Mouse (Mus musculus): ENCODE results near the gene Manf. TPM values are rescaled to one million over a fixed set of nuclear protein-coding genes. Genes with fewer than 3 reads are reported as not detected.
A peak's percentile ranks its signal among the peaks of the same experiment; 100 is the strongest.

The Manf gene
- 240 and 245 TPM in 2 replicates for polyA plus RNA-seq (2015; fragmentation: Nextera tagmentation; extraction: Ambion mirVana)

DNA sequence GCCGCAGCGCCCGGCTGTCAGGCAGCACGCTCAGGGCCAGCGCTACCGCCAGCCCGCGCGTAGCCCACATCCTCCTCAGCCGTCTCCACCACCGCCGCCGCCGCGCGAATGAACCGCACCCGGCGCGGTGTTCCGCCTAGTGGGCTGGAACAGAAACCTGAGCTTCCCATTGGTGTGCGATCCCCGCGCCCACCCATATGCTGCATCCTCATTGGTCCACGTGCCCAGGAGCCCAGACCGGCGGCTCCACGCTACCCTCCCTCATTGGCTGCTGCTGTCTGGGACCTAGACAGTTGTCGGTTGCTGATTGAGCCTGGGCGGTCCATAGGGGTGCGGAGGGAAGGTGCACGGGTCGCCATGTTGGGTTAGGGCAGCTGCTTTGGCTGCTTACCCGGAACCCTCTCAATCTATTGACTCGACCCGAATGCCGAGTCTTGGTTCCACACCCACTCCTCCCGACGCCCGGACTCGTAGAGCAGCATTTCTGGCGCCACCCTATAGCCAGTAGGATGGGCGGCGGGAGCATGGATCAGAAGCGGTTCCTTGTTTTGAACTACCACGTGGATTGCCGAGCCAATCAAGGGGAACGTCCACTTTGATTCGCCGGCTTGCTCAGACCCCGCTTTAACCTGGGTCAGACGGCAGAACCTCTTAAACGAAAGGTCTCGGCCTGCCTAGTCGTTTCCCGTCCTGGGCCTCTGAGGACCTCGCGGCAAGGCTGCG is at the start of gene Manf:
Gene Manf, minus strand, starts transcription at position 151 of the 723 bp plus-strand sequence.
- peak; percentile 32; the same call in 1 of the 2 replicates for TF ChIP-seq CTCF (IDR thresholded peaks at IDR 0.05; ENCODE audit: low read depth)

DNA sequence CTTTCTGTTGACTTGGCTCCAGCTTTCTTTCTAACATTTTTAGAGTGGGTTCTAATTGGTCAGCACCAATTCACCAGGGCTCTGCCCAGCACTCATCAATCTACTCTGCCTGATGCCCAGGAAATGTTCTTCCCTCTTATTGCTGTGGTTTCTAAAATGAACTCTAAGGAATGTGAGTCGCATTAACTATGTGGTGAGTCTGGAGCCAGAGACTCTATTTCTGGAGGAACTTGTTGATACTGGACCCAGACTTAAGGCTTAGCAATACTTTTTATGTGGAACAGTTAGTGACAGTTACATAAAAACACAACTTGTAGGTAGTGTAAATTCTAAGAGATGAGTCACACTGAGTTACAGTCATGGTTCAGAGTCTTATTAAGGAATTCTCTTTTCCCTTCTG is 43.2 kb upstream of the Manf start:
- no peak overlapping the region for H3K4me3 ChIP-seq (replicated peaks; ENCODE audit: low read depth, low read length)
- no peaks in the 10 kb centered on the region for H3K27me3 ChIP-seq (ENCODE audit: insufficient read depth, low read length)
- no peak for ATAC-seq (replicated peaks; ENCODE audit: low FRiP score, low read depth)
- H3K36me3 ChIP-seq (ENCODE audit: insufficient read depth, low read length): no peaks in the 10 kb centered on the region
- H3K9ac ChIP-seq (ENCODE audit: low read depth, low read length): no peak overlapping the region
- no peaks in the 10 kb centered on the region for H3K4me1 ChIP-seq (replicated peaks; ENCODE audit: insufficient read depth, low read length)
- H3K9me3 ChIP-seq (replicated peaks; ENCODE audit: low read length): no peaks in the 10 kb centered on the region
- WGBS: 76% methylated on average over 1 of the region's 1 CpGs
- H3K27ac ChIP-seq: no peak overlapping the region
- no peak for DNase-seq (ENCODE audit: low spot score)
- TF ChIP-seq CTCF (IDR thresholded peaks at IDR 0.05; ENCODE audit: low read depth): no peak
- H3K4me2 ChIP-seq (ENCODE audit: low read length): no peak overlapping the region

More for the DNA sequence above, at the start of gene Manf:
- Histone ChIP-seq H3K4me3 (replicated peaks; ENCODE audit: low read depth, low read length) (peak within 1 kb of the TSS; percentile 62), H3K27me3 (ENCODE audit: insufficient read depth, low read length) (no peaks in the 10 kb centered on the region), H3K9me3 (replicated peaks; ENCODE audit: low read length) (no peaks in the 10 kb centered on the region), H3K9ac (ENCODE audit: low read depth, low read length) (peak within 1 kb of the TSS; percentile 76), H3K4me2 (ENCODE audit: low read length) (peak within 1 kb of the TSS; percentile 81), H3K4me1 (replicated peaks; ENCODE audit: insufficient read depth, low read length) (peaks cover 13% of the 10 kb centered on the region), H3K36me3 (ENCODE audit: insufficient read depth, low read length) (peaks cover 22% of the 10 kb centered on the region; the same call in 1 of the 2 replicates), H3K27ac (peak within 1 kb of the TSS; percentile 88)
- peak; percentile 98 for ATAC-seq (replicated peaks; ENCODE audit: low FRiP score, low read depth)
- WGBS: under 1% methylated on average over 59 of the region's 59 CpGs
- DNase-seq (ENCODE audit: low spot score): peak; percentile 100

DNA sequence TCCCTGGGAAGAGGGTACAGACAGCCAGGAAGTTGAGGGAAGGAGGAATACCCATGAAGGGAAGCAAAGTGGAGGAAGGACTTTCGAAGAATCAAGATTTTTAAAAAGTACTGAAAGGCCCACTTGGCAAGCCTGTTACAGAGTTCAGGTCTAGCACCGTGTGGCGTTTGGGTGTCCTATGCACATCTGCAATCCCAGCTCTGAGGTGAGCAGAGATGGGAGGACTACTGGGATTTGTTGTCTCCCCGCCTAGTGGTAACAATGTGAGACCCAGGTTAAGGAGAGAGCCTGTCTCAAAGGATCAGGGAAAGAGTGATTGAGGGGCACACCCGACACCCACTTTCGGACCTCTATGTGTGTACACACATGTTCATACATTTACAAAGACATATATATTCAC is 23.1 kb upstream of the Manf start:
- no peak for TF ChIP-seq CTCF (IDR thresholded peaks at IDR 0.05; ENCODE audit: low read depth)
- no peaks in the 10 kb centered on the region for H3K36me3 ChIP-seq (ENCODE audit: insufficient read depth, low read length)
- ATAC-seq (replicated peaks; ENCODE audit: low FRiP score, low read depth) (no peak), DNase-seq (ENCODE audit: low spot score) (no peak)
- 86% methylated on average over 6 of the region's 6 CpGs for WGBS
- H3K27me3 ChIP-seq (ENCODE audit: insufficient read depth, low read length): no peaks in the 10 kb centered on the region
- no peaks in the 10 kb centered on the region for H3K9me3 ChIP-seq (replicated peaks; ENCODE audit: low read length)
- H3K4me1 ChIP-seq (replicated peaks; ENCODE audit: insufficient read depth, low read length): no peaks in the 10 kb centered on the region
- H3K9ac ChIP-seq (ENCODE audit: low read depth, low read length): no peak overlapping the region
- H3K4me2 ChIP-seq (ENCODE audit: low read length): no peak overlapping the region
- H3K4me3 ChIP-seq (replicated peaks; ENCODE audit: low read depth, low read length): no peak overlapping the region
- no peak overlapping the region for H3K27ac ChIP-seq

DNA sequence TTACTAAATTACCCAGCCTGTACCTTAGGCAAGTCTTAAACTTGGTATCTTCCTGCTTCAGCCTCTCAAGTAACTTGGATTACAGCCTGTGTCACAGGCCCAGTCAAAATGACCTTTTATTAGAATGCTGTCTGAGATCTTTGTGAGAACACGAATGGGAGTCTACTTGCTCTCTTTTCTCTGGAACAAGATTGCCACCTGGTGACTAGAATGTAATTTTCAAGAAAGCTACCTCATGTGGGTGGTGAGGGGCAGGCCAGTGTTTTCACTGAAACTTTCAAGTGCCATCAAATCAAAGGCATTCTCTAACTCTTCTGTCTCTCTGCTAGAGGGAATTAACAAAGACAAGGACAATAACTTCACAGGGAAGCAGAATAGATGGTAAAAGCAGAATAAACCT is 22.0 kb upstream of the Manf start:
- H3K4me3 ChIP-seq (replicated peaks; ENCODE audit: low read depth, low read length): no peak overlapping the region
- no peak overlapping the region for H3K27ac ChIP-seq
- ATAC-seq (replicated peaks; ENCODE audit: low FRiP score, low read depth): no peak
- peak; percentile 49 for DNase-seq (ENCODE audit: low spot score)
- 5% methylated on average over 1 of the region's 1 CpGs for WGBS
- no peaks in the 10 kb centered on the region for H3K4me1 ChIP-seq (replicated peaks; ENCODE audit: insufficient read depth, low read length)
- peak; percentile 58 for TF ChIP-seq CTCF (IDR thresholded peaks at IDR 0.05; ENCODE audit: low read depth)
- no peak overlapping the region for H3K9ac ChIP-seq (ENCODE audit: low read depth, low read length)
- H3K4me2 ChIP-seq (ENCODE audit: low read length): no peak overlapping the region
- no peaks in the 10 kb centered on the region for H3K27me3 ChIP-seq (ENCODE audit: insufficient read depth, low read length)
- H3K36me3 ChIP-seq (ENCODE audit: insufficient read depth, low read length): no peaks in the 10 kb centered on the region
- H3K9me3 ChIP-seq (replicated peaks; ENCODE audit: low read length): no peaks in the 10 kb centered on the region

DNA sequence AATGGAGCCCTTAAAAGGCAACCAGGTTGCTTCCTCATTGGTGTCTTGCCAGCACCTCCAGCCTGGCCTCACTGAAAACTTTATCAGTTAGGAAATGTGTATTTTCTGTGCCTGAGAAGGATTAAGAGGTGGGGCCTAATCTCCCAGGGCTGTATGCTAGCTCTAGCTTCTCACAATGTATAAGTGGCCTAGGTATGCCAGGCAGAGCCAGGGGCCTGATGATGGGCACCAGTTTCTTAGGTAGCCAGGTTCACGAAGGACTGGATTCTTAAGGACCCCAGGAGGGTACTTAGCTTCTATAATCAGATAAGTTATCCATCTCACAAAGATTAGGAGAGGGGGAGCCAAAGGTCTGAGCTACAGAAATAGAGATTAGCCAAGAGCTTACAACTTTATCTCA is 19.8 kb upstream of the Manf start:
- H3K4me1 ChIP-seq (replicated peaks; ENCODE audit: insufficient read depth, low read length): no peaks in the 10 kb centered on the region
- H3K9me3 ChIP-seq (replicated peaks; ENCODE audit: low read length): no peaks in the 10 kb centered on the region
- H3K27ac ChIP-seq: no peak overlapping the region
- H3K4me3 ChIP-seq (replicated peaks; ENCODE audit: low read depth, low read length): no peak overlapping the region
- no peaks in the 10 kb centered on the region for H3K36me3 ChIP-seq (ENCODE audit: insufficient read depth, low read length)
- DNase-seq (ENCODE audit: low spot score) (no peak), ATAC-seq (replicated peaks; ENCODE audit: low FRiP score, low read depth) (no peak)
- TF ChIP-seq CTCF (IDR thresholded peaks at IDR 0.05; ENCODE audit: low read depth): no peak
- H3K4me2 ChIP-seq (ENCODE audit: low read length): no peak overlapping the region
- WGBS: 79% methylated on average over 1 of the region's 1 CpGs
- H3K9ac ChIP-seq (ENCODE audit: low read depth, low read length): no peak overlapping the region
- no peaks in the 10 kb centered on the region for H3K27me3 ChIP-seq (ENCODE audit: insufficient read depth, low read length)

DNA sequence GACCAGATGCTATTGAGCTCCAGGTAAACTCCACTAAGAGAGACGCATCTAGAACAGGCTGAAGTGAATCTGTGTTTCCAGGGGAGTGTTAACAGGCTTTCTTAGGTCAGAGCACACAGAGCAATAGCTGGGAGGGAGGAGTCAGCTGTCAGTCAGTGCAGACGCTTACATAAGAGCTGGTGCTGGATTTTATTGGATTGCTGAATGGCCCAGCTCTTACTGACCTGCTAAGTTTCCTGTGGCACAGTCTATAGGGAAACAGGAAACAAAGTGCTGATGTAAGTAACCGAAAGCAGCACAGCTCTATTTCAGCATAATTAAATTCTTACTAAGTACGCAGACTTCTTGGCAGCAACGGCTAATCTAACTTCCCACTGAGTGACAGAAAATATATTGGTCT is 16.9 kb upstream of the Manf start:
- no peak overlapping the region for H3K4me2 ChIP-seq (ENCODE audit: low read length)
- DNase-seq (ENCODE audit: low spot score) (peak; percentile 23), ATAC-seq (replicated peaks; ENCODE audit: low FRiP score, low read depth) (no peak)
- no peak for TF ChIP-seq CTCF (IDR thresholded peaks at IDR 0.05; ENCODE audit: low read depth)
- 21% methylated on average over 5 of the region's 5 CpGs for WGBS
- H3K9me3 ChIP-seq (replicated peaks; ENCODE audit: low read length): no peaks in the 10 kb centered on the region
- no peak overlapping the region for H3K4me3 ChIP-seq (replicated peaks; ENCODE audit: low read depth, low read length)
- H3K9ac ChIP-seq (ENCODE audit: low read depth, low read length): no peak overlapping the region
- no peaks in the 10 kb centered on the region for H3K27me3 ChIP-seq (ENCODE audit: insufficient read depth, low read length)
- H3K36me3 ChIP-seq (ENCODE audit: insufficient read depth, low read length): no peaks in the 10 kb centered on the region
- H3K27ac ChIP-seq: no peak overlapping the region
- no peaks in the 10 kb centered on the region for H3K4me1 ChIP-seq (replicated peaks; ENCODE audit: insufficient read depth, low read length)

Measured in kidney, postnatal 0 days (tissue).